Mouse (Mus musculus): ENCODE results near the gene Fam192a.

DNA sequence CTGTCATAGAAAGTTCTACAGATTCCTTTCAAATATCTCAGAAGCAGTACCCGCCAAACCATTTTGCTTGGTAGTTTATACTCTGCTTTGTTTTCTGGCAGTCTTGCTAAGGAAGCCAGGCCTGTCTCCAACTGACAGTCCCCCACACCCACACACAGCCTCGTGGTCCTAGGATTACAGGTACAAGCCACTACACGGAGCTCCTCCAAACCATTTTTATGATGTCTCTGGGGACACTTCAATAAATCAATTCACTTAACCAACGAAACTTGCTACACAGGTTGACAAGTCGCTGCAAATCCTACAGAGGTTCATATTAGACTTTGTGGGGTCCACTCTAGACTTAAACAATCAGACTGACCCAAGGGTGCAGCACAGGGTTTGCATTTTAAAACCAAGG is 1.3 kb downstream of the Fam192a start:
- TF ChIP-seq CTCF (IDR thresholded peaks at IDR 0.05) (no peak), EP300 (IDR thresholded peaks at IDR 0.05) (no peak)

All from lung, postnatal 0 days (tissue).